Mouse (Mus musculus): ENCODE data around the gene Zfp91.

DNA sequence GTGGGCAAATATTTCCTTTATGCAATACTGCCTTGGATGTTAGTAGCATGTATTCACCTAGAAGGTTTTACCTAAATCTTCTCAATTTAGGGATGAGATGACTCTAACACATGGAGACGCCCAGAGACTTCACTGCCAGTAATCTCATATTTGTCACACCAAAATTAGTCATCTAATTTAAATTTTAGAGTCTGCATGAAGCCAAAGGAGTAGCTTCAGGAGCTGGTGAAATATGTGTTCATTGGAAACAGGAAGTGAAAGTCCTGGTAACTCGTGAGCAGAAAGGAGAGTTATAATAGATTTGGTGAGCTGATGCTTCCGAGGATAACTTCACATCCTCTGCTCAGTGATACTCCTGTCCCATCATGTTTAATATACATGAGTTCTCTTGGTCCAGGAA, 5.1 kb upstream of the Zfp91 start:
- no peak for TF ChIP-seq EP300 (IDR thresholded peaks at IDR 0.05; ENCODE audit: low read depth)
- TF ChIP-seq CTCF (IDR thresholded peaks at IDR 0.05; ENCODE audit: low read depth): no peak

All from heart, postnatal 0 days (tissue).